21 mouse cellular contexts compared by ENCODE assay signal in the genomic region with DNA sequence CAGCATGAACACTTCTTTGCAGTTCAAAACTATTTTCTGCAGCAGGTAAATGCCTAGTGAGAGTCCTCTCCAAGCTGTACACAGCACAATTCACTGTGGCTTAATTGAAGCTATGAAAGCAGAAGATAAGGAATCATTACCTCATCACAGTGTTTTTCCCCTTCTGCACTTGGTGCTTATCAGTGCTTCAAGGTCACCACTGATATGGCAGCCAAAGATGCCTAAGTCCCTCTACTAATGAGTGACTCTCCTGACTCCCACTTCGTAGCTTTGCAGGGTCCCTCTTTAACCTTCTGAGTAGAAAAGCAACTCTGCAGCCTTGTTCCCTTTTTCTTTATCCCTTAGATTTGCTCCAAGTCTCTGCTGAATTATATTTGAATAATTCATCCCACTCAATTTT.
DNase-seq lines count a peak whose midpoint lies in the region; ATAC-seq and TF ChIP-seq lines count a peak whose summit lies in the region.
"Had no signal": no experiment of that assay in that cellular context is flagged by ENCODE, and none has a peak within 500 bp of the region (broad histone marks: within the 10 kb centered on the region; RNA-seq: fewer than 3 reads in every experiment).

No protein-coding gene starts in this region.

- H3K9ac ChIP-seq in intestine, embryonic 14.5 days (ENCODE audit: low read length): no peak overlapping the region
- H3K9ac ChIP-seq in intestine, postnatal 0 days (ENCODE audit: low read depth, low read length): no peak overlapping the region
- no peak overlapping the region for H3K9ac ChIP-seq in intestine, embryonic 16.5 days (ENCODE audit: low read depth, low read length)
- H3K9ac ChIP-seq: embryonic facial prominence, embryonic 12.5 days; forebrain, embryonic 12.5 days; forebrain, postnatal 0 days; heart, embryonic 15.5 days; hindbrain, embryonic 14.5 days had no signal

- H3K9me3 ChIP-seq in intestine, embryonic 14.5 days (ENCODE audit: control insufficient read depth, low read length): no peaks in the 10 kb centered on the region
- H3K9me3 ChIP-seq in intestine, postnatal 0 days (ENCODE audit: control insufficient read depth): no peaks in the 10 kb centered on the region
- no peaks in the 10 kb centered on the region for H3K9me3 ChIP-seq in G1E (replicated peaks)
- no peaks in the 10 kb centered on the region for H3K9me3 ChIP-seq in intestine, embryonic 16.5 days (ENCODE audit: control insufficient read depth, low read length)
- H3K9me3 ChIP-seq: embryonic facial prominence, embryonic 12.5 days; forebrain, embryonic 12.5 days; heart, embryonic 10.5 days; heart, embryonic 15.5 days; hindbrain, embryonic 10.5 days had no signal

- H3K4me2 ChIP-seq in intestine, embryonic 14.5 days (ENCODE audit: low read length): no peak overlapping the region
- no peak overlapping the region for H3K4me2 ChIP-seq in intestine, postnatal 0 days (replicated peaks; ENCODE audit: low read depth)
- no peak overlapping the region for H3K4me2 ChIP-seq in intestine, embryonic 16.5 days (ENCODE audit: low read depth, low read length)
- H3K4me2 ChIP-seq: embryonic facial prominence, embryonic 12.5 days; forebrain, embryonic 12.5 days; heart, embryonic 15.5 days; hindbrain, embryonic 14.5 days had no signal

- WGBS in intestine, embryonic 14.5 days: 47% methylated on average over 1 of the region's 1 CpGs
- 25% methylated on average over 1 of the region's 1 CpGs for WGBS in intestine, postnatal 0 days
- WGBS in intestine, embryonic 16.5 days: 39% methylated on average over 1 of the region's 1 CpGs

- DNase-seq in intestine, embryonic 14.5 days (ENCODE audit: low spot score): no peak
- DNase-seq in G1E (ENCODE audit: low spot score): peak; percentile 21
- peak; percentile 1 for DNase-seq in Muller cell, postnatal 12 days (ENCODE audit: inconsistent ontology term)
- no peak for DNase-seq in cerebellum, adult 11 months
- no peak for DNase-seq in cerebellum, adult 9-10 months
- DNase-seq: adrenal gland, postnatal 14 days; cerebellum, adult 8-10 months; cerebellum, postnatal 25 days; forebrain, postnatal 0 days; gastrocnemius, adult 2 months; gastrocnemius, postnatal 25 days; kidney, adult 18-20 months had no signal

- H3K36me3 ChIP-seq in intestine, embryonic 14.5 days (ENCODE audit: control insufficient read depth, insufficient read depth, low read length): no peaks in the 10 kb centered on the region
- no peaks in the 10 kb centered on the region for H3K36me3 ChIP-seq in intestine, postnatal 0 days (ENCODE audit: control insufficient read depth, insufficient read depth)
- H3K36me3 ChIP-seq in G1E (replicated peaks): no peaks in the 10 kb centered on the region
- no peaks in the 10 kb centered on the region for H3K36me3 ChIP-seq in intestine, embryonic 16.5 days (ENCODE audit: control insufficient read depth, insufficient read depth, low read length)
- H3K36me3 ChIP-seq: embryonic facial prominence, embryonic 12.5 days; forebrain, embryonic 12.5 days; heart, embryonic 10.5 days; heart, embryonic 15.5 days; hindbrain, embryonic 10.5 days had no signal

- no peaks in the 10 kb centered on the region for H3K27me3 ChIP-seq in intestine, embryonic 14.5 days (replicated peaks; ENCODE audit: control insufficient read depth, insufficient read depth, low read length)
- H3K27me3 ChIP-seq in intestine, postnatal 0 days (replicated peaks; ENCODE audit: control insufficient read depth, insufficient read depth, low read length): no peaks in the 10 kb centered on the region
- H3K27me3 ChIP-seq in G1E (ENCODE audit: insufficient read depth, low read length): no peaks in the 10 kb centered on the region
- H3K27me3 ChIP-seq in intestine, embryonic 16.5 days (replicated peaks; ENCODE audit: control insufficient read depth, insufficient read depth, low read length): no peaks in the 10 kb centered on the region
- H3K27me3 ChIP-seq: CH12.LX; embryonic facial prominence, embryonic 12.5 days; forebrain, embryonic 12.5 days; heart, embryonic 15.5 days had no signal

- H3K4me3 ChIP-seq in intestine, embryonic 14.5 days (ENCODE audit: low read depth, low read length): no peak overlapping the region
- H3K4me3 ChIP-seq in intestine, postnatal 0 days (ENCODE audit: low read depth, low read length): no peak overlapping the region
- H3K4me3 ChIP-seq in G1E (ENCODE audit: low read depth, low read length): no peak overlapping the region
- H3K4me3 ChIP-seq in intestine, embryonic 16.5 days (ENCODE audit: low read length): no peak overlapping the region
- H3K4me3 ChIP-seq: embryonic facial prominence, embryonic 12.5 days; forebrain, embryonic 12.5 days; gastrocnemius, adult 2 months; heart, embryonic 10.5 days; heart, embryonic 15.5 days; hindbrain, embryonic 10.5 days had no signal

- no peaks in the 10 kb centered on the region for H3K4me1 ChIP-seq in intestine, embryonic 14.5 days (replicated peaks; ENCODE audit: control insufficient read depth, insufficient read depth, low read length)
- no peaks in the 10 kb centered on the region for H3K4me1 ChIP-seq in intestine, postnatal 0 days (replicated peaks; ENCODE audit: control insufficient read depth, insufficient read depth, low read length)
- H3K4me1 ChIP-seq in G1E (ENCODE audit: insufficient read depth, low read depth, low read length): peaks cover 28% of the 10 kb centered on the region
- H3K4me1 ChIP-seq in intestine, embryonic 16.5 days (ENCODE audit: control insufficient read depth, insufficient read depth, low read length): no peaks in the 10 kb centered on the region
- H3K4me1 ChIP-seq: embryonic facial prominence, embryonic 12.5 days; forebrain, embryonic 12.5 days; heart, embryonic 15.5 days; hindbrain, embryonic 10.5 days had no signal

- no peak for TF ChIP-seq CTCF in intestine, postnatal 0 days (IDR thresholded peaks at IDR 0.05; ENCODE audit: low read depth)
- no peak for TF ChIP-seq CTCF in G1E (IDR thresholded peaks at IDR 0.05; ENCODE audit: low read depth, low read length)

- ATAC-seq in intestine, embryonic 14.5 days (replicated peaks; ENCODE audit: low FRiP score, low TSS enrichment, low read depth): 0 out of 2 replicates have a peak, but pooled peaks have one; percentile 64
- ATAC-seq in intestine, postnatal 0 days: no peak
- ATAC-seq in G1E (ENCODE audit: extremely low read depth, insufficient number of reproducible peaks, low FRiP score, poor library complexity, severe bottlenecking): peak; percentile 95
- ATAC-seq in intestine, embryonic 16.5 days: peak; percentile 87

- H3K27ac ChIP-seq in intestine, embryonic 14.5 days (ENCODE audit: low read depth): no peak overlapping the region
- H3K27ac ChIP-seq in intestine, postnatal 0 days (ENCODE audit: low read depth, low read length): no peak overlapping the region
- no peak overlapping the region for H3K27ac ChIP-seq in intestine, embryonic 16.5 days (ENCODE audit: low read length)
- H3K27ac ChIP-seq: embryonic facial prominence, embryonic 12.5 days; forebrain, embryonic 12.5 days; gastrocnemius, adult 2 months; heart, embryonic 10.5 days; heart, embryonic 15.5 days; hindbrain, embryonic 10.5 days; hindbrain, embryonic 14.5 days had no signal

Comparison
In these comparisons a context has a peak if more than half of its experiments do, and no peak if none do; other contexts are left out.
1. DNase-seq: peak in G1E (single experiment) and Muller cell, postnatal 12 days (single experiment); none in intestine, embryonic 14.5 days (single experiment), cerebellum, adult 11 months (single experiment) and cerebellum, adult 9-10 months (single experiment).